Mouse (Mus musculus): ENCODE results near the gene Tnfsfm13.
"Not testable (repeated sequence)": the region's sequence is repeated elsewhere in the genome, so short reads cannot be mapped to it uniquely, and the experiment has no call there.

Tnfsfm13 gene

DNA sequence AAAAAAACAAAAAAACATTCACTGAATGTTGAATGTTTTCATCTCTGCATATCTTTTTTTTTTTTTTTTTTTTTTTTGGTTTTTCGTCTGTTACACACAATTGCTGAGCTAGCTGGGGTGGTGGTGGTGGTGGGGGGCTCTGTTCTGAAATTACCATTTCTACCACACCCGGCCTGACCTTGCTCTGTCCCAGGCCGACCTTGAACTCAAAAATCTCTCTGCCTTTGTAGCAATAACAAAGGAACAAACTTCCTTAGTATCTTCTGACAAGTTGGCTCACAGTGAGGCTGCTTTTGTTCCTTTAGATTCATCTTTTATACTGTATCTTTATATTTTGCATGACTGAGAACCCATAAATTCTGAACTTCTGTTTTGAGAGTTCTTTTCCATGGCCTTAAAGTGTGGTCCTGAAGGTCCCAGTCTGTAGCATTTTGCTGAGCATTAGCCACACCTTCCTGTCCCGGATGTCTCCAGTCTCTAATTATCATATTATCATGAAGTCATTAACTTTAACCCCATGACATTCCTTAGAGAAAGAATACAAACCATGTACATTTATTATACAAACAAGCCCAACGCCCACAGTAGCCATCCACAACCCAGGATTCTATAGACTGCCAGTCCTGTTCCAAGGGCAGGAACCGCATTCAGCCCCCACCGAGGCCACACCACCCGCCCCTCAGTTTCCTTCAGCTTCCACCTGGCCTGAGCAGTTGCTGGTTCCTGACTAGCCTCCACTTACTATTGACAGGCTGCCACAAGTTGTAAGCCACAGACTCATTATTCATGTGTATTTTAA, 8.1 kb upstream of the Tnfsfm13 start:
- no peak for DNase-seq (ENCODE audit: low spot score)

DNA sequence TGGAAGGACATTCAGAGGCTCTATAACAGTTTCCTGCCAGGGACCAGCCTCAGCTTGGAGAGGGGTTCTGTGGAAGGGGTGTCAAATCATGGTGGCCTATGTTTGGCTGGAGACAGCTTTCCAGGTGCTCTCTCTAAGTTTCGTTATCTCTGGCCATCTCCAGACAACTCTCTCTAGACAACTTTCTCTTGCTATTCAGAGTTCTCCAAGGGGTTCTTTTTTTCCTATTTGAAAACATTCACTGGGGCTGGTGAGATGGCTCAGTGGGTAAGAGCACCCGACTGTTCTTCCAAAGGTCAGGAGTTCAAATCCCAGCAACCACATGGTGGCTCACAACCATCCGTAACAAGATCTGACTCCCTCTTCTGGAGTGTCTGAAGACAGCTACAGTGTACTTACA, 7.5 kb upstream of the Tnfsfm13 start:
- DNase-seq (ENCODE audit: low spot score) = not testable (repeated sequence)

DNA sequence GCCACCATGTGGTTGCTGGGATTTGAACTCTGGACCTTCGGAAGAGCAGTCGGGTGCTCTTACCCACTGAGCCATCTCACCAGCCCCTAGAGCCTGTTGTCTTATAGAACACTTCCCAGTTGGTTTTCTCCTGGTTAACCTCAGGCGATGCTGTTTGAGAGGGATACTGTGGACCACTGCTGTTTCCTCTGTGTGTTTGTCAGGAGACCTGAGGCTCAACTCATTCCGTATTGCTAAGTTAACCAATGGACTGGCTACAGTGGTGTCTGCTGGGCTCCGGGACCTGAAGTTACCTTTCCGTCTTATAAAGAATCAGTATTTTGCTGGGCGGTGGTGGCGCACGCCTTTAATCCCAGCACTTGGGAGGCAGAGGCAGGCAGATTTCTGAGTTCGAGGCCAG, 7.0 kb upstream of the Tnfsfm13 start:
- not testable (repeated sequence) for DNase-seq (ENCODE audit: low spot score)

DNA sequence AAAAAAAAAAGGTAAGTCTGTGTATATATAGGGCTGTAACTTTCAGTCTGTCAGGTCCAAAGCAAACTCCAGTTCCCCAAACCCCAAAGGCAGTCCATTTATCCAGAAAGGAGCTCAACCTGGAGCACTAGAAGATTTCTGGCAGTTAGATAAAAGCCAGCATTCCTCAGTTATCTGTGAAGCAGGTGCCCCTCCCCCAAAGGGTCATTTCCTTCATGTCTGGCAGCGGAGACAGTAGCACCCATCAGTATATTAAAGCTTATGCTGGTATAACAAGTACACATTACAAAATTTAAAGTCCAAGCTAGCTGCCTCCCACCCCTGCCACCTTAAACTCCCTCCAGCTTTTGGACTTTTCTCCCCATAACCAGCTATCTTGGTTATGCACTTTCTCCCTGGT, 3.7 kb upstream of the Tnfsfm13 start:
- no peak for DNase-seq (ENCODE audit: low spot score)

DNA sequence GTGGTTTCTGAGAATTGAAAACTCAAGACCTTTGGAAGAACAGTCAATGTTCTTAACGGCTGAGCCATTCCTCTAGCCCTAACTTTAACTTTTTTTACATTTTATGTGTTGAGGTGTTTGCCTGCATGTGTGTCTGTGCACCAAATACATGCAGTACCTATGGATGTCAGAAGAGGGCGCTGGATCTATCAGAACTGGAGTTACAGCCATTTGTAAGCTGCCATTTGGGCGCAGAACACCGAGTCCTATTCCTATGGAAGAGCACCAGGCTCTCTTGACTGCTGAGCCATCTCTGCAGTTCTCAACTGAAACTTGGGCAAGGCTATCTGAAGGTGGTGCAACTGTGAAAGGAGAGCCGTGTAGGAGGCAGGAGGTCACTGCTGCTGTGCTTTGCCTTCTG, 2.7 kb upstream of the Tnfsfm13 start:
- no peak for DNase-seq (ENCODE audit: low spot score)

- DNase-seq (ENCODE audit: low spot score) = no peak
These were observed 1.5 kb upstream of the Tnfsfm13 start for GRCm38 (mm10) chr11:69697396-69697795.

- DNase-seq (ENCODE audit: low spot score) = no peak
These were observed 895 bp downstream of the Tnfsfm13 start for GRCm38 (mm10) chr11:69695046-69695360.

DNA sequence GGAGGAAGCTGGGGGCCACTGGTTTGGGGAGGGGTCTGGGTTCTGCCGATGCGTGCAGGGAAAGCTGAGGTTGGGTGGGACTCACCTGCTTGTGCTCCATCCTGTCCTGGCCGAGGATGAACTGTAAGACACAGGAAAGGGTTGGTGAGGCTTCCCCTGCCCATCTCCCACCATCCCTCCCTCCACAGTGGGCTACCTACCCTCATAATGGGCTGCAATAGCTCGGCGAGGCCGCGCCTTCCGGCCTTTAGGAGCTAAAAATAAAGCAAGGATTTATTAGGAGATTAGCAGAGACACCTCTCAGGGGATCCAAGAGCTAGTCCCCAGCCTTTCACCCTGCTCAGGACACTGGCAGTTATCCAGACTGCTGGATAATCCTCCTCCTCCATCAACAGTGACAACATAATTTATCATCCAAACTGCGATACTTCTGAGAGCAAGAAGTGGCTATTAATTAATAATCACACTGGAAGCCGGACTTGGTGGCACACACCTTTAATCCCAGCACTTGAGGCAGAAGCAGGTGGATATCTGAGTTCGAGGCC, 2.4 kb downstream of the Tnfsfm13 start:
- no peak for DNase-seq (ENCODE audit: low spot score)

- DNase-seq (ENCODE audit: low spot score) = no peak
These were observed 3.0 kb downstream of the Tnfsfm13 start for GRCm38 (mm10) chr11:69692863-69693262.

GRCm38 (mm10) chr11:69692196-69692811, 3.6 kb downstream of the Tnfsfm13 start:
- DNase-seq (ENCODE audit: low spot score) = no peak

- DNase-seq (ENCODE audit: low spot score) = no peak
These were observed 6.0 kb downstream of the Tnfsfm13 start for GRCm38 (mm10) chr11:69689891-69690290.

- DNase-seq (ENCODE audit: low spot score) = no peak
These were observed 8.8 kb downstream of the Tnfsfm13 start for GRCm38 (mm10) chr11:69687061-69687460.

- DNase-seq (ENCODE audit: low spot score) = peak; percentile 76
These were observed 9.5 kb downstream of the Tnfsfm13 start for GRCm38 (mm10) chr11:69686377-69686776.

GRCm38 (mm10) chr11:69685526-69686148, 10.3 kb downstream of the Tnfsfm13 start, which contains the start of gene Tnfsf13:
Tnfsf13 (minus strand) TSS chr11:69685784.
- peak; percentile 78 for DNase-seq (ENCODE audit: low spot score)

DNA sequence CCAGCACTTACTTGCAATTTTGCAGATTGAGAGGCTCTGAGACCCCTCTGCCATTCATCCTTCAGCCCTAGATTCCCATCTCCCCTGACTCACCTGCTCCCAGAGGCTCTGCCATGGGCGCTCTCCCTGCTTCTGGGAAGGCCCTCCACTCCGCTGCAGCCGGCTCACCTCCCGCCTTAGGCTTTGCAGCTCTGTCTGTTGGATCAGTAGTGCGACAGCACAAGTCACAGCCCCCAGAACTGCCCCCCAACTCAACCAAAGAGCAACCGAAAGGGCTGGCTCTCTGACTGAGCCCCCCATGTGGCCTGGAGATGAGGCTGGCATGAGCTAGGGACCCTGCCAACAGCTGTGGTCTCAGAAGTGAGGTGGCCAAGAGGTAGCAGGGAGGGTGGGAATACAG, 11.0 kb downstream of the Tnfsfm13 start:
- DNase-seq (ENCODE audit: low spot score) = no peak

DNA sequence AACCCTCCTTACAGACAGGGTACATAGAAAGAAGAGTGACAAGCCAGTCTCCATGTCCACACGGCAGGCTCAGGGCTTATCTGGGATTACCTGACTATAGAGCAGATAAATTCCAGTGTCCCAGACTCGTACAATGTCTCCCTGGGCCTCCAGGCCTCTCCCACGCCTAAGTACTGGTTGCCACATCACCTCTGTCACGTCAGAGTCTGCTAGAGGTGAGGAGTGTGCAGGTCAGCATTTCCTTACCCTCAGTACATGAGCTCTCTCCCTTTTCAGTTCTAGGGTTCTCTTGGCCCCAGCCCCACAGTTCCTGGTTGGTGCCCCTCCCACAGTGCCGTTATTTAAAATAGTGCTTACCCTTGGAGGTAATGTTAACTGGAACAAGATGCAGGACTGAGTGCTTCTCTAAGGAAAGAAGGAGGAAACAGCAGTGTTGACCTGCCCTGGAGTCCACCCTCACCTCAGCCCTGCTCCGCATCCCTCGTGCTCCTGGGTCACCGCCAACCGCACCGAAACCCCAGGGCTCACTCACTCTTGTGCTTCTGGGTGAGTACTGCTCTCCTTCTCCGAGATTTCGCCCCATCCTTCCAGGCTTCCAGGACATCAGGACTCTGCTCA, 11.7 kb downstream of the Tnfsfm13 start:
- no peak for DNase-seq (ENCODE audit: low spot score)

- DNase-seq (ENCODE audit: low spot score) = no peak
These were observed 12.3 kb downstream of the Tnfsfm13 start for GRCm38 (mm10) chr11:69683576-69683975.

GRCm38 (mm10) chr11:69682840-69683533, 12.9 kb downstream of the Tnfsfm13 start:
- DNase-seq (ENCODE audit: low spot score) = peak; percentile 78

DNA sequence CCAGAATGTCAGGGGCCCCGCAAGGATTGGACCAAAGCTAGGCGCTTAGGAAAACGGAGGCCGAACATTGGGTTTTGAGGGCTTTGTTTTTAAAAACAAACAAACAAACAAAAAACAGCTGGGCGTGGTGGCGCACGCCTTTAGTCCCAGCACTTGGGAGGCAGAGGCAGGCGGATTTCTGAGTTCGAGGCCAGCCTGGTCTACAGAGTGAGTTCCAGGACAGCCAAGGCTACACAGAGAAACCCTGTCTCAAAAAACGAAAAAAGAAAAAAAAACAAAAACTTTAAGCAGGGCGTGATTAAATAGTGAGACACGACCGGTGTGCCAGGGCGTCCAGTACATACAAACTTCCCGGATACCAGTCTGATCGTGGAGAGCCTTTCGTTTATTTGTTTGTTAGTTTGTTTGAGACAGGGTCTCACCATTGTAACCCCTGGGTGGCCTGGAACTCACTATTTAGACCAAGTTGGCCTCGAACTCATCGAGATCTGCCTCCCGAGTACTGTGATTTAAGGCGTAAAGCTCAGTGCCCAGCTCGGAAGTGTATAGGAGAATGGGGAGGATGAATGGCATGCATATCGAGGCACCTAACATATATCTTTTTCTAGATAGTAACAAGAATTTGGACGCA, 13.6 kb downstream of the Tnfsfm13 start:
- DNase-seq (ENCODE audit: low spot score) = no peak

- peak; percentile 95 for DNase-seq (ENCODE audit: low spot score)
These were observed 14.3 kb downstream of the Tnfsfm13 start, which contains the start of gene Senp3 for GRCm38 (mm10) chr11:69681314-69682208. Senp3 (minus strand) TSS chr11:69682084.

All from ovary, adult 18-20 months (tissue).